Mouse (Mus musculus) bone marrow macrophage, adult 2 months (primary cell): ENCODE data around the gene Fam118b.

Experiments
- CTCF ChIP-seq: IDR thresholded peaks from 2 replicates; pipeline ENCODE4 v1.5.1; 2012; ENCODE audit warnings: low read depth, mild to moderate bottlenecking, low read length, moderate library complexity
- POLR2A ChIP-seq: IDR thresholded peaks from 2 replicates; pipeline ENCODE4 v1.6.1; 2012; ENCODE audit warnings: mild to moderate bottlenecking, low read depth, low read length, borderline replicate concordance

DNA sequence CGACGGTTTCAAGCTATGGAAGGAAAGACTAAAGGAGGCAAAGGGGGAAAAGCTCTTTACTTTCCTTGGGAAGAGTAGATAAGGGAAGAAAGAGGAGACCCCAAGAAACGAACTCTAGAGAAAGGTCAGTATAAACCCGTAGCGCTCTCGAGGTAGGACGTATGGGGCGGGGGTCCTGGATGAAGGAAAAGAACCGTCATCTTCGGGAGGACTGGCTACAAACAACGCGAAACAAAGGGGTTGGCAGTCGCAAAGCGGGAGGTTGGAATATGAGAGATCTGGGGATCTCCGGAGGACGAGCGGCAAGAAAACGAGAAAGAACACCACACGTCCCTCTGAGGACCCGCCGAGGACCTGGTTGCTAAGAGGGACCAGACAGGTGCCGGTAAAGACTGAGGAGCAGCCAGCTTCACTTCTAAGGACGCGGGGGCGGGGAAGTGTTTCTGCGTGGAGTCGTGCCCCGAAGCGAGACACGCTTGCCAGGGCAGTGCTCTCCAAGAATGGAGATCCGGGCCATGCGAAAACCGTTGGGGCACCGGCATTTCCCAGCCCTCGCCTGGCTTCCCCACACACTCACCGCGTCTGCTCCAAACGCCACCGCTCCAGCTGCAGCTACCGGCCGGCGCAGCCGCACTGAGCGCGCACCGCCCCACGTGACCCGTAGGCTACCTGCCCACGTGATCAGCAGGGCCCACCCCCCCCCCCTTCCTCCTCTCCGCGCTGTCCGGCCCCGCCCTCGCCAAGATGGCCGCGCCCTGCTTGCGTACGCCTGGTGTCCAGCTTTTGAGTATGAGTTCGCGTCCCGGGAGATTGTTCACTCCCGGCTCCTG lies at the start of gene Fam118b, which contains the start of gene Rpusd4:
- TF ChIP-seq CTCF (no peak), POLR2A (no peak)
